Mouse (Mus musculus) kidney, postnatal 4 days (tissue): ENCODE measurements around the gene Rtraf.

Experiments used
- DNase-seq, 2 experiments: peaks; one replicate each; pipeline ENCODE4 v3.0.0; 2021; ENCODE audit warnings: mixed read lengths in 2 of 2

Rtraf gene

GRCm38 (mm10) chr14:19796541-19797304 lies 26.9 kb downstream of the Rtraf start:
- DNase-seq = peak in 1 of 2 experiments; percentile 19

- DNase-seq = peak in 1 of 2 experiments; percentile 25
These were observed 28.7 kb downstream of the Rtraf start for GRCm38 (mm10) chr14:19794881-19795280.

- DNase-seq = no peak
These were observed 35.2 kb downstream of the Rtraf start for GRCm38 (mm10) chr14:19788443-19788842.

GRCm38 (mm10) chr14:19785797-19786588 lies 37.6 kb downstream of the Rtraf start:
- no peak for DNase-seq

- no peak for DNase-seq
These were observed 45.7 kb downstream of the Rtraf start for GRCm38 (mm10) chr14:19777945-19778344.

- DNase-seq = no peak
These were observed 46.3 kb downstream of the Rtraf start for GRCm38 (mm10) chr14:19777365-19777764.

- peak; percentile 85 to 87 for DNase-seq
These were observed 46.7 kb downstream of the Rtraf start for GRCm38 (mm10) chr14:19776890-19777289.

- no peak for DNase-seq
These were observed 47.4 kb downstream of the Rtraf start for GRCm38 (mm10) chr14:19776179-19776578.

- DNase-seq = no peak
These were observed 48.1 kb downstream of the Rtraf start for GRCm38 (mm10) chr14:19775491-19775890.

GRCm38 (mm10) chr14:19774036-19774628 lies 49.5 kb downstream of the Rtraf start:
- no peak for DNase-seq

GRCm38 (mm10) chr14:19771173-19771572 lies 52.5 kb downstream of the Rtraf start:
- DNase-seq = no peak

- DNase-seq = peak; percentile 66 to 76
These were observed 54.0 kb downstream of the Rtraf start for GRCm38 (mm10) chr14:19769441-19770200.

GRCm38 (mm10) chr14:19768648-19769047 lies 55.0 kb downstream of the Rtraf start:
- DNase-seq = no peak

- DNase-seq = peak; percentile 67 to 75
These were observed 57.3 kb downstream of the Rtraf start for GRCm38 (mm10) chr14:19766380-19766649.

- DNase-seq = peak in 1 of 2 experiments; percentile 21
These were observed 57.9 kb downstream of the Rtraf start for GRCm38 (mm10) chr14:19765539-19766379.

GRCm38 (mm10) chr14:19764331-19764730 lies 59.3 kb downstream of the Rtraf start:
- DNase-seq = no peak

- DNase-seq = peak; percentile 54 to 66
These were observed 60.1 kb downstream of the Rtraf start for GRCm38 (mm10) chr14:19763527-19763926.

- DNase-seq = no peak
These were observed 61.6 kb downstream of the Rtraf start for GRCm38 (mm10) chr14:19762014-19762413.
